Mouse (Mus musculus) heart, embryonic 14.5 days (tissue): ENCODE measurements around the gene Slc35e3. TPM values are rescaled to one million over a fixed set of nuclear protein-coding genes. Genes with fewer than 3 reads are reported as not detected.
"Not testable (repeated sequence)": the region's sequence is repeated elsewhere in the genome, so short reads cannot be mapped to it uniquely, and the experiment has no call there.

ENCODE experiments used
- ATAC-seq: fragments of 200-750 bp; cut with Nextera tagmentation; 2 replicates; pipeline ENCODE4 v1.8.0; 2017; ENCODE audit warnings: low read depth, moderate TSS enrichment; ENCODE audit not compliant: insufficient number of reproducible peaks, insufficient read depth, low FRiP score
- H3K27ac ChIP-seq, 2 experiments: fragments of 200-500 bp in 1 of 2; fragments of 300-500 bp in 1 of 2; sonication (generic) in 1 of 2; replicated peaks in 1 of 2; 2 replicates each; pipeline ENCODE4 v1.5.1; 2012 to 2014; ENCODE audit warnings: low read depth in 2 of 2, low read length in 2 of 2, control low read depth in 1 of 2, mild to moderate bottlenecking in 1 of 2, mixed read lengths in 1 of 2; ENCODE audit not compliant: control insufficient read depth in 1 of 2, insufficient read depth in 1 of 2
- H3K27me3 ChIP-seq: fragments of 300-500 bp; sonication (generic); 2 replicates; pipeline ENCODE4 v1.6.1; 2014; ENCODE audit warnings: mild to moderate bottlenecking, low read length, control low read depth; ENCODE audit not compliant: control insufficient read depth, insufficient read depth
- H3K36me3 ChIP-seq: fragments of 300-500 bp; sonication (generic); 2 replicates; pipeline ENCODE4 v1.6.1; 2014; ENCODE audit warnings: mild to moderate bottlenecking, control low read depth, low read length, mixed read lengths; ENCODE audit not compliant: control insufficient read depth, insufficient read depth
- H3K4me1 ChIP-seq, 2 experiments: fragments of 200-500 bp in 1 of 2; fragments of 300-500 bp in 1 of 2; sonication (generic) in 1 of 2; 2 replicates each; pipeline ENCODE4 v1.6.1; 2012 to 2014; ENCODE audit warnings: low read length in 2 of 2, control low read depth in 1 of 2, mixed read lengths in 1 of 2; ENCODE audit not compliant: control insufficient read depth in 2 of 2, insufficient read depth in 2 of 2
- H3K4me2 ChIP-seq: fragments of 300-500 bp; sonication (generic); 2 replicates; pipeline ENCODE4 v1.6.1; 2014; ENCODE audit warnings: mild to moderate bottlenecking, low read length
- H3K4me3 ChIP-seq, 2 experiments: fragments of 200-500 bp in 1 of 2; fragments of 300-500 bp in 1 of 2; sonication (generic) in 1 of 2; 2 replicates each; pipeline ENCODE4 v1.5.1; 2012 to 2014; ENCODE audit warnings: low read length in 2 of 2, mild to moderate bottlenecking in 2 of 2, control low read depth in 1 of 2, low read depth in 1 of 2, moderate library complexity in 1 of 2; ENCODE audit not compliant: control insufficient read depth in 1 of 2, insufficient read depth in 1 of 2
- H3K9ac ChIP-seq: fragments of 300-500 bp; sonication (generic); 2 replicates; pipeline ENCODE4 v1.6.1; 2014; ENCODE audit warnings: mild to moderate bottlenecking, low read length
- H3K9me3 ChIP-seq: fragments of 300-500 bp; sonication (generic); 2 replicates; pipeline ENCODE4 v1.6.1; 2016; ENCODE audit warnings: low read length, control low read depth; ENCODE audit not compliant: control insufficient read depth
- WGBS: fragments of 180-500 bp; shearing (Covaris S2); extraction: QIAGEN DNeasy Blood & Tissue Kit; methylation state at CpG from one replicate; pipeline ENCODE4 v1.1.7; 2014; 5-methylcytosine and 5-hydroxymethylcytosine counted together
- polyA plus RNA-seq: library from polyadenylated mRNA; unstranded; fragments of >200 nt; fragmentation: Nextera tagmentation; extraction: Ambion mirVana; gene quantifications from 2 replicates; pipeline ENCODE4 v1.2.1, GENCODE M21; 2014

The Slc35e3 gene
- polyA plus RNA-seq, 1 experiment from 2014 or later = 7.7 TPM

GRCm38 (mm10) chr10:117740921-117741320 lies 5.2 kb downstream of the Slc35e3 start:
- WGBS = 88% methylated on average over 9 of the region's 9 CpGs

DNA sequence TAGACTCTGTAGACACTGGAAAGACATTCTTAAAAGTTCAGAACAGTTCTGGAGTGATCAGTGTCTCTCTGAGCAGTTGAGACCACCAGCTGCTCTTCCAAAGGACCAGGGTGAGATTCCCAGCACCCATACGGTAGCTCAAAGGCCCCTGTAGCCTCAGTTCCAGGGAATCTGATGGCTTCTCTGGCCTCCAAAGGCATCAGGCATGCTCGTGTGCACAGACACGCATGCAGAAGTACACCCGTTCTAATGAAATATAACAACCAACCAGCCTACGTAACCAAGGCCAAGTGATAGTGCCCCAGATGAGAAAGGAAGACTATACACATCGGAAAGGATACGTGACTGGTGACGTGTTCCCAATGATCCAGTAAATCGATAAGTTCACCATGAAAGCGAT lies 6.0 kb downstream of the Slc35e3 start:
- H3K27me3 ChIP-seq = no peaks in the 10 kb centered on the region
- H3K4me1 ChIP-seq = peaks cover 0 to 1% of the 10 kb centered on the region in 2 experiments; a peak in 2 of 4 replicates
- no peaks in the 10 kb centered on the region for H3K9me3 ChIP-seq
- peaks cover 32% of the 10 kb centered on the region for H3K36me3 ChIP-seq
- ATAC-seq = no peak
- no peak overlapping the region for H3K9ac ChIP-seq
- WGBS = 96% methylated on average over 10 of the region's 10 CpGs
- no peak overlapping the region for H3K4me2 ChIP-seq
- no peak overlapping the region for H3K4me3 ChIP-seq
- H3K27ac ChIP-seq = no peak overlapping the region

More at GRCm38 (mm10) chr10:117740921-117741320, 5.2 kb downstream of the Slc35e3 start:
- H3K4me2 ChIP-seq = no peak overlapping the region
- no peak overlapping the region for H3K9ac ChIP-seq
- H3K27me3 ChIP-seq = no peaks in the 10 kb centered on the region
- no peak overlapping the region for H3K4me3 ChIP-seq
- H3K9me3 ChIP-seq = no peaks in the 10 kb centered on the region
- peaks cover 32% of the 10 kb centered on the region for H3K36me3 ChIP-seq
- ATAC-seq = no peak
- H3K4me1 ChIP-seq = peaks cover 0 to 4% of the 10 kb centered on the region in 2 experiments; a peak in 2 of 4 replicates
- H3K27ac ChIP-seq = no peak overlapping the region

- H3K9me3 ChIP-seq = no peaks in the 10 kb centered on the region
- peaks cover 32% of the 10 kb centered on the region for H3K36me3 ChIP-seq
- no peak overlapping the region for H3K4me3 ChIP-seq
- 92% methylated on average over 6 of the region's 6 CpGs for WGBS
- H3K4me2 ChIP-seq = no peak overlapping the region
- no peak overlapping the region for H3K9ac ChIP-seq
- no peaks in the 10 kb centered on the region; a peak in 2 of 4 replicates for H3K4me1 ChIP-seq
- H3K27ac ChIP-seq = no peak overlapping the region
- H3K27me3 ChIP-seq = no peaks in the 10 kb centered on the region
- ATAC-seq = no peak
Observed at GRCm38 (mm10) chr10:117739648-117739948, 6.6 kb downstream of the Slc35e3 start.

- Histone ChIP-seq H3K4me3 (no peak overlapping the region), H3K27me3 (no peaks in the 10 kb centered on the region), H3K36me3 (peaks cover 32% of the 10 kb centered on the region), H3K9me3 (no peaks in the 10 kb centered on the region), H3K9ac (no peak overlapping the region), H3K4me1 (no peaks in the 10 kb centered on the region; a peak in 1 of 4 replicates), H3K4me2 (no peak overlapping the region), H3K27ac (no peak overlapping the region)
- no peak for ATAC-seq
- WGBS = 89% methylated on average over 15 of the region's 15 CpGs
Observed at GRCm38 (mm10) chr10:117738928-117739647, 7.1 kb downstream of the Slc35e3 start.

GRCm38 (mm10) chr10:117738140-117738921 lies 7.8 kb downstream of the Slc35e3 start:
- 82% methylated on average over 13 of the region's 13 CpGs for WGBS
- H3K4me2 ChIP-seq = no peak overlapping the region
- H3K4me3 ChIP-seq = no peak overlapping the region
- no peak for ATAC-seq
- H3K27ac ChIP-seq = no peak overlapping the region
- H3K36me3 ChIP-seq = peaks cover 32% of the 10 kb centered on the region
- H3K4me1 ChIP-seq = no peaks in the 10 kb centered on the region; a peak in 2 of 4 replicates
- no peak overlapping the region for H3K9ac ChIP-seq
- H3K27me3 ChIP-seq = no peaks in the 10 kb centered on the region
- H3K9me3 ChIP-seq = no peaks in the 10 kb centered on the region

- not testable (repeated sequence) for H3K4me2 ChIP-seq, H3K27me3 ChIP-seq, ATAC-seq, H3K4me3 ChIP-seq, H3K27ac ChIP-seq, H3K9ac ChIP-seq, H3K9me3 ChIP-seq, H3K4me1 ChIP-seq
- WGBS = 94% methylated on average over 8 of the region's 8 CpGs
- peaks cover 32% of the 10 kb centered on the region for H3K36me3 ChIP-seq
Observed at GRCm38 (mm10) chr10:117737498-117737897, 8.7 kb downstream of the Slc35e3 start.

- Histone ChIP-seq H3K27me3 (no peaks in the 10 kb centered on the region), H3K36me3 (peaks cover 32% of the 10 kb centered on the region), H3K9ac (no peak overlapping the region), H3K4me1 (no peaks in the 10 kb centered on the region; a peak in 2 of 4 replicates), H3K4me2 (no peak overlapping the region), H3K27ac (no peak overlapping the region), H3K4me3 (no peak overlapping the region), H3K9me3 (no peaks in the 10 kb centered on the region)
- ATAC-seq = no peak
- WGBS = 83% methylated on average over 4 of the region's 4 CpGs
Observed at GRCm38 (mm10) chr10:117737075-117737474, 9.1 kb downstream of the Slc35e3 start.
